Mouse (Mus musculus) MEL (cell line): ENCODE data around the gene Arglu1.

Source experiments
- CTCF ChIP-seq, 3 experiments: IDR thresholded peaks in 2 of 3; conservative IDR thresholded peaks in 1 of 3; 2 replicates each; pipeline ENCODE4 v1.5.1; 2011 to 2012; ENCODE audit warnings: low read length in 3 of 3, low read depth in 2 of 3, mild to moderate bottlenecking in 2 of 3, improper control_type of control experiment in 1 of 3, inconsistent platforms in 1 of 3, mixed read lengths in 1 of 3, moderate library complexity in 1 of 3; ENCODE audit not compliant: control insufficient read depth in 1 of 3, insufficient read depth in 1 of 3, poor library complexity in 1 of 3, severe bottlenecking in 1 of 3
- EP300 ChIP-seq, 2 experiments: IDR thresholded peaks; 2 replicates each; pipeline ENCODE4 v1.6.1; 2011; ENCODE audit warnings: improper control_type of control experiment in 2 of 2, low read length in 2 of 2, low read depth in 1 of 2, mild to moderate bottlenecking in 1 of 2
- JUND ChIP-seq: IDR thresholded peaks from 2 replicates; pipeline ENCODE4 v1.6.1; 2011; ENCODE audit warnings: low read depth, mild to moderate bottlenecking, improper control_type of control experiment, low read length
- MAX ChIP-seq: IDR thresholded peaks from 2 replicates; pipeline ENCODE4 v1.6.1; 2011; ENCODE audit warnings: low read length, improper control_type of control experiment
- MXI1 ChIP-seq: IDR thresholded peaks from 2 replicates; pipeline ENCODE4 v1.6.1; 2011; ENCODE audit warnings: mild to moderate bottlenecking, low read depth, low read length, improper control_type of control experiment
- MYB ChIP-seq: IDR thresholded peaks from 2 replicates; pipeline ENCODE4 v1.6.1; 2011; ENCODE audit warnings: mild to moderate bottlenecking, low read depth, low read length, improper control_type of control experiment
- POLR2A ChIP-seq, 2 experiments: IDR thresholded peaks; 2 replicates each; pipeline ENCODE4 v1.6.1; 2011 to 2012; ENCODE audit warnings: low read length in 2 of 2, mild to moderate bottlenecking in 2 of 2, control low read depth in 1 of 2, improper control_type of control experiment in 1 of 2, low read depth in 1 of 2, moderate library complexity in 1 of 2; ENCODE audit not compliant: control insufficient read depth in 1 of 2, insufficient read depth in 1 of 2, poor library complexity in 1 of 2
- RCOR1 ChIP-seq: IDR thresholded peaks from 2 replicates; pipeline ENCODE4 v1.6.1; 2012; ENCODE audit warnings: low read depth, mild to moderate bottlenecking, inconsistent platforms, low read length, improper control_type of control experiment
- TCF12 ChIP-seq: IDR thresholded peaks from 2 replicates; pipeline ENCODE4 v1.6.1; 2014; ENCODE audit warnings: low read depth, mild to moderate bottlenecking, inconsistent platforms, low read length, improper control_type of control experiment, moderate library complexity
- UBTF ChIP-seq: IDR thresholded peaks from 2 replicates; pipeline ENCODE4 v1.6.1; 2012; ENCODE audit warnings: low read depth, mild to moderate bottlenecking, inconsistent platforms, low read length, improper control_type of control experiment, moderate library complexity, borderline replicate concordance; ENCODE audit not compliant: insufficient read depth
- USF1 ChIP-seq: IDR thresholded peaks from 2 replicates; pipeline ENCODE4 v1.6.1; 2014; ENCODE audit warnings: low read depth, mild to moderate bottlenecking, inconsistent platforms, low read length, improper control_type of control experiment, moderate library complexity
- USF2 ChIP-seq, 2 experiments: IDR thresholded peaks; 2 replicates each; pipeline ENCODE4 v1.6.1; 2011 to 2012; ENCODE audit warnings: improper control_type of control experiment in 2 of 2, low read length in 2 of 2, borderline replicate concordance in 1 of 2, inconsistent platforms in 1 of 2, low read depth in 1 of 2, mild to moderate bottlenecking in 1 of 2; ENCODE audit not compliant: insufficient read depth in 1 of 2
- ZMIZ1 ChIP-seq: IDR thresholded peaks from 2 replicates; pipeline ENCODE4 v1.6.1; 2012; ENCODE audit warnings: low read depth, mild to moderate bottlenecking, inconsistent platforms, low read length, improper control_type of control experiment, moderate library complexity
- ZNF384 ChIP-seq: IDR thresholded peaks from 2 replicates; pipeline ENCODE4 v1.6.1; 2012; ENCODE audit warnings: low read depth, mild to moderate bottlenecking, inconsistent platforms, low read length, improper control_type of control experiment

DNA sequence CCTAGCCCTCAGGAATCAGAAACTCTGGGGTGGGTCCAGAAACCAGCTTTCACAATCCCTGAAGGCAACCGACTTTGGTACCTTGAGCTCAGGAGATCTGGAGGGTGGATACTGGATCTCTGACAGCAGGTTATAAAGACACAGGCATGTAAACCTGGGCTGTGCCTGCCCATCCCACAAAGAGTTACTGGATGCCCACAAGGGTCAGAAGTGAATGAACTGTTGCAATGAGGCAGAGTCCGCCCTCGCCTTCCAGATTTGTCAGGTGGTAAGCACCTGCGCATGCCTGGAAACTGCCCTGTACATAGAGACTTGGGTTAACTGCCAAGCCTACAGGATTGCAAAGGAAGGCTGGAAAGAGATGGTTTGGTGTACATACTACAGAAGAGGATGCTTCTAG, 37.9 kb downstream of the Arglu1 start:
- TF ChIP-seq USF1 (no peak), CTCF (IDR thresholded peaks at IDR 0.05 in 2 of 3, conservative IDR thresholded peaks at IDR 0.05 in 1 of 3; ENCODE audit: control insufficient read depth in 1 of 3, insufficient read depth in 1 of 3, low read depth in 2 of 3, low read length in 3 of 3, poor library complexity in 1 of 3, severe bottlenecking in 1 of 3) (no peak), ZNF384 (no peak), USF2 (IDR thresholded peaks at IDR 0.05; ENCODE audit: borderline replicate concordance in 1 of 2, insufficient read depth in 1 of 2, low read depth in 1 of 2, low read length in 2 of 2) (no peak), JUND (no peak), EP300 (IDR thresholded peaks at IDR 0.05; ENCODE audit: low read depth in 1 of 2, low read length in 2 of 2) (no peak), POLR2A (IDR thresholded peaks at IDR 0.05; ENCODE audit: control insufficient read depth in 1 of 2, insufficient read depth in 1 of 2, low read depth in 1 of 2, low read length in 2 of 2, poor library complexity in 1 of 2) (no peak), RCOR1 (no peak), MYB (no peak), TCF12 (no peak), ZMIZ1 (no peak), MAX (no peak), UBTF (no peak), MXI1 (no peak)
